Mouse (Mus musculus) T-helper 2 cell (primary cell): ENCODE data around the gene Retreg1.

Experiments
- in situ Hi-C: fragments of 300-600 bp; cut with MboI, MseI; formaldehyde crosslinking; loops from one replicate; pipeline ENCODE4 v1.15.1; 2025; ENCODE audit warnings: high pct_unique_total_duplicates

The Retreg1 gene

DNA sequence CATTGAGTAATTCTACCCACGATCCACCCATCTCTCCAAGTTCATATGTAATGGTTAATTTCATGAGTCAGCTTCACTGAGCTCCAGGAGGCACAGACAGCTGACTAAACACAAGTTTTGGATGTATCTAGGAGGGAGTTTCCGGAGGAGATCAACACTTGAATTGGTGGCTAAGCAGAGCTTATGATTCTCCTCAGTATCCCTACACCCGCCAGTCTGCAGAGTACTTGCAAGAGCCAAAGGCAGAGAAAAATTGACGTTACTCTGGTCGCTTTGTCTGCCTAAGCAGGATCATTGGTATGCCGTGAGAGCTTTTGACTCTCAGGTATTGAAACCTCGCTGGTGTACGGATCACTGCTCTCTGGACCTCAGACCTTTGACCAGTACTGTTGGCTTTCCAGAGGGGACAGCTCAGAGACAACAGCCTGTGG lies 16.4 kb upstream of the Retreg1 start:
- in situ Hi-C loops: no loop called here

GRCm38 (mm10) chr15:25828464-25828863 lies 14.5 kb upstream of the Retreg1 start:
- in situ Hi-C loops: no loop called here

GRCm38 (mm10) chr15:25830426-25830825 lies 12.6 kb upstream of the Retreg1 start:
- in situ Hi-C loops: no loop called here

GRCm38 (mm10) chr15:25834282-25834681 lies 8.7 kb upstream of the Retreg1 start:
- in situ Hi-C loops: no loop called here

DNA sequence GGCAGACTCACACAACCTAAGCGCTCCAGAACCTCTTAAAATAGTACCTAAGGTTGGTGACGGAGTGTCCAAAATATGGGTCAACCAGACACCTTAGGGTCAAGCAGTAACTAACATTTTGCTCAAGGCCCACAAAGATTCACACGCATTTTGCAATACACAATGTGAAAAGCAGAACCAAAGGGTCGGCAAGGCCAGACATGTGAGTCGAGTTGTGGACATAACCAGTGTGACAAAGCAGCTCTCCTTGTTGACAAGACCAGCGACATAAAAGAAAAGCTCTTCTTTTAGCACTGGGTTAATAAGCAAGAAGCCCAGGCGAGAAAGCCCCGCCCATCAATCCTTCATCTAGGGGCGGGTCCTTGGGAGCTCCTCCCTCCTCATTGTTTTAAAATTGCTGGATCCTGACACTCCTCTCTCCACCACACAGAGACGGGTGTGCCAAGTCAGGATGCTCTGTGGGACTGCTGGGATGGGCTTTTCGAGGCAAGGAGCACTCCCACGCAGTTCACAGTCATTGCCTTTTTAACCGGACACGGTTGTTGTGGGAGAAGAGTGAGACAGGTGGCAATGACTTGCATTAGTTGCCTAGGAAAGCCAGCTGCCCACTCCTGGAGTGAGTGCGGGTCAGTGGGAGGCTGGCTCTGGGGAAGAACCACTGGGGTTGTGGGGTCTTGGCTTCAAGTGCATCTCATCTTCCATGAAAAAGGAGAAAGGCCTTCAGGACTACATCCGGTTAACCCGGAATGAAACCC lies 7.9 kb upstream of the Retreg1 start:
- in situ Hi-C loops: no loop called here

DNA sequence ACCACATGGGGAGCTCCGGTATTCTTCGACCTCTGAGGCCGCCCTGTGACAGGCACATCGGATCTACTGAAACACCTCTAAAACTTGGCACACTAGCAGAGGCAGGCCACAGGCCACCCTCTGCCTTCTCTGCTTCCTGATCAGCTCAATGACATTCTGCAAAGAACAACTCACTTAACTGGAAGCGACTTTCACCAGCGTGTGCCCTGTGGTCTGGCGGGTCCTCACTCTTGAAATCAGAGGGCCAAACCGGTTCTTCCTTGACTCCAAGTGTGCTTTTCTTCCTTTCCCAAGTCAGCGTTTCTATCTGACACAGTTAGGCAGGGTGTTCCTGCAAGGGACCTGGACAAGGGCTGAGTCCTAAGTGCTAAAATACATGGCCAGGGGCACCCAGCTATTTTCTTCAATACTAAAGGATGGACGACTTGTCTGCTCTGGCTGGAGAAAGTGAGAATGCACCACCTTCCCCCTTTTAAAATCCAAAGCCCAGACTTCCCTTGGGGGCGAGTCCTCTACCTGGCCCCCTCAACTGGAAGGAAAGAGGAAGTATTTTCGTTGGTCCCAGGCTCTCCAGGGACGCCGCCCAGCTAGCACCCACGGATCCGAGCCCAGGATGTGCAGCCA lies 406 bp upstream of the Retreg1 start:
- in situ Hi-C loops: no loop called here

- in situ Hi-C loops: no loop called here
Measured at GRCm38 (mm10) chr15:25844013-25844570, 1.1 kb downstream of the Retreg1 start.

- in situ Hi-C loops: loop anchor here (5.0 kb wide), 1 partner anchor 93 kb away; no protein-coding TSS in a partner anchor
Measured at GRCm38 (mm10) chr15:25844771-25845170, 1.8 kb downstream of the Retreg1 start.

GRCm38 (mm10) chr15:25847576-25848168 lies 4.7 kb downstream of the Retreg1 start:
- in situ Hi-C loops: loop anchor here (5.0 kb wide), 1 partner anchor 90 kb away; no protein-coding TSS in a partner anchor

- in situ Hi-C loops: no loop called here
Measured at GRCm38 (mm10) chr15:25850552-25850951, 7.6 kb downstream of the Retreg1 start.

- in situ Hi-C loops: no loop called here
Measured at GRCm38 (mm10) chr15:25854270-25854904, 11.4 kb downstream of the Retreg1 start.

- in situ Hi-C loops: no loop called here
Measured at GRCm38 (mm10) chr15:25858611-25859058, 15.7 kb downstream of the Retreg1 start.

GRCm38 (mm10) chr15:25859469-25859868 lies 16.5 kb downstream of the Retreg1 start:
- in situ Hi-C loops: no loop called here

DNA sequence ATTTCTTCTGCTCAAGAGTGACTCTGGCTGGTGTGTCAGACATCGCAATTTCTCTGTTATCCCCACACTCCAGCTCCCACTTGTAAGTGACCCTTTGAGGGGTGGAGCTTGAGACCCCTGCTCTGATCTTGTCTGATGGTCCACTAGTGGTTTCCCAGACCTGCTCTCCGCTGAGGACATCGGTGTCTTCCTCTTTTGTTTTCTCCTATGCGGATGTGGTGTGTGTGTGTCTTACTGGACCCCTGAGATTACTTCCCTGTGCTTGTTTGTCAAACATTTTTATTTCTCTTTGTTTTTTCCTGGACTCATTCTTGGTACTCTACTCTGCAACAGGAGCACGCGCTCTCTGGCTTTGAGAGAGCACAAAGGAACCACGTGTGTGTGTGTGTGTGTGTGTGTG lies 18.9 kb downstream of the Retreg1 start:
- in situ Hi-C loops: no loop called here

GRCm38 (mm10) chr15:25865605-25866004 lies 22.6 kb downstream of the Retreg1 start:
- in situ Hi-C loops: no loop called here

DNA sequence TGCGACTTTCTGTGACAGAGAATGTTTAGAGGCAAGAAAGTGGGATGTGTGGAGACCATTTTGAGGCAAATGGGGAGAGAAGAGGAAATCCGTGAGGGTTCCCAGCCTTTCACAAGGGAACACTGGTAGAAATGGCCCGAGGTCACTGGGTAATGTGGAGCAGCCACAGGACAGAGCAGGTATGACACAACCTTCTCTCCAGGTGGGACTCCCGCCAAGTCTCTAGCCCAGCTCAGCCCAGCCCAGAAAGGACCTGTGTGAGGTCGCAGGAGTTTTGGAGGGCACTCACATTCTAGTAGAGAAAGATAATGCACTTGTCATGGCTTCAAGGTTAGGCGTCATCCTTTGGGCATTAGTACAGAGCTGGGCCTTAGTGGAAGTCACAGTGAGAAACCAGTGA lies 23.1 kb downstream of the Retreg1 start:
- in situ Hi-C loops: no loop called here

- in situ Hi-C loops: no loop called here
Measured at GRCm38 (mm10) chr15:25869129-25869528, 26.1 kb downstream of the Retreg1 start.

DNA sequence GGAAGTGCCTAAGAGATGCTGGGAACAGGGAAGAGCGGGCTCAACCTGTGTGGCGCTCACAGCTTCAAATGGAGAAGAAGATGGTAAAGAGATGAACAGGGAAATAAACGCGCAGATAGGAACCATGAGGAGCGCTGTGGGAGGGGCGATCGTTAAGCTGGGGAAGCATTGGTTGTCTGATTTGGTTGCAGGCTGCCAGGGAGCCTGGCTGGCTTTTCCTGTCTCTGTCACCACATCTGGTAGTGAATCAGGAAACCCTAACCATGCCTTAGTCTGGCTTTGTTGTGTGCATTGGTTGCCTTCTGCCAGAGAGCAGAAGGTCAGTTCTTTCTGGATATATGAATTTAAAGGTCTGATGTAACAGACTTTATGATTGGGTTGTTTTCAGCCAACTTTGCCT lies 28.5 kb downstream of the Retreg1 start:
- in situ Hi-C loops: loop anchor here (10.0 kb wide), 1 partner anchor 1187 kb away; no protein-coding TSS in a partner anchor

GRCm38 (mm10) chr15:25872118-25872517 lies 29.1 kb downstream of the Retreg1 start:
- in situ Hi-C loops: loop anchor here (10.0 kb wide), 1 partner anchor 1187 kb away; no protein-coding TSS in a partner anchor

DNA sequence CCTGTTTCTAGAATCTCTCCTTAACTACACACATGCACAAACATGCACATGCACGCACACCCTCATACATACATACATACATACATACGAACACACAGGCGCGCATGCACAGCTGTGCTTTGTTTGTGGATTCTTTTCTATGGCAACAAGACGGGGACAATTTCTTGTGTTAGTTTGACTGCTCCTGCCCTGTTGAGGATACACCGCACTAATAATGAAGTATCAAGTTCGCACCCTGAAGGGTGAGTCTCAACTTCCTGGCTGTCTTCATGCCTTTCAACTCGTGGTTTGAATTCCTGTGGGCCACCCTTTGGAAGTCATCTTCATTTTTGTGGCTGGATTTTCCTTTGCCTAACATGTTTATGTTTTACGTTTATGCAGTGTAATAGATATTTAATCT lies 29.7 kb downstream of the Retreg1 start:
- in situ Hi-C loops: loop anchor here (10.0 kb wide), 1 partner anchor 1188 kb away; no protein-coding TSS in a partner anchor

- in situ Hi-C loops: loop anchor here (10.0 kb wide), 1 partner anchor 1189 kb away; no protein-coding TSS in a partner anchor
Measured at GRCm38 (mm10) chr15:25873536-25873935, 30.6 kb downstream of the Retreg1 start.
